Mouse (Mus musculus) forebrain, embryonic 16.5 days (tissue): ENCODE results near the gene Slc23a4. TPM values are rescaled to one million over a fixed set of nuclear protein-coding genes. Genes with fewer than 3 reads are reported as not detected.

ENCODE experiments used
- ATAC-seq: fragments of 200-750 bp; cut with Nextera tagmentation; 2 replicates; pipeline ENCODE4 v1.8.0; 2017; ENCODE audit warnings: mild to moderate bottlenecking, moderate library complexity
- H3K27ac ChIP-seq: fragments of 300-500 bp; sonication (generic); 2 replicates; pipeline ENCODE4 v1.5.1; 2014; ENCODE audit warnings: low read length, control low read depth
- H3K27me3 ChIP-seq: fragments of 300-500 bp; sonication (generic); replicated peaks from 2 replicates; pipeline ENCODE4 v1.6.1; 2014; ENCODE audit warnings: low read length; ENCODE audit not compliant: control insufficient read depth, insufficient read depth
- H3K36me3 ChIP-seq: fragments of 300-500 bp; sonication (generic); 2 replicates; pipeline ENCODE4 v1.6.1; 2014; ENCODE audit not compliant: control insufficient read depth, insufficient read depth
- H3K4me1 ChIP-seq: fragments of 300-500 bp; sonication (generic); replicated peaks from 2 replicates; pipeline ENCODE4 v1.6.1; 2014; ENCODE audit warnings: low read length; ENCODE audit not compliant: control insufficient read depth, insufficient read depth
- H3K4me2 ChIP-seq: fragments of 300-500 bp; sonication (generic); 2 replicates; pipeline ENCODE4 v1.6.1; 2014; ENCODE audit warnings: mild to moderate bottlenecking, low read length, control low read depth
- H3K4me3 ChIP-seq: fragments of 300-500 bp; sonication (generic); replicated peaks from 2 replicates; pipeline ENCODE4 v1.5.1; 2014; ENCODE audit warnings: mild to moderate bottlenecking, low read length, control low read depth
- H3K9ac ChIP-seq: fragments of 300-500 bp; sonication (generic); replicated peaks from 2 replicates; pipeline ENCODE4 v1.6.1; 2014; ENCODE audit warnings: low read depth, low read length, control low read depth
- H3K9me3 ChIP-seq: fragments of 300-500 bp; sonication (generic); 2 replicates; pipeline ENCODE4 v1.6.1; 2016; ENCODE audit warnings: low read length; ENCODE audit not compliant: control insufficient read depth
- whole genome bisulfite sequencing: fragments of 180-500 bp; shearing (Covaris S2); extraction: QIAGEN DNeasy Blood & Tissue Kit; methylation state at CpG from one replicate; pipeline ENCODE4 v1.1.7; 2014; 5-methylcytosine and 5-hydroxymethylcytosine counted together
- polyA plus RNA-seq: library from polyadenylated mRNA; unstranded; fragments of >200 nt; fragmentation: Nextera tagmentation; extraction: Ambion mirVana; gene quantifications from 2 replicates; pipeline ENCODE4 v1.2.1, GENCODE M21; 2015

Slc23a4 gene
- polyA plus RNA-seq, 1 experiment from 2014 or later: 0.85 TPM

GRCm38 (mm10) chr6:34971181-34971580 is 17.0 kb downstream of the Slc23a4 start:
- Histone ChIP-seq H3K27ac (no peak overlapping the region), H3K9me3 (no peaks in the 10 kb centered on the region), H3K4me1 (no peaks in the 10 kb centered on the region), H3K36me3 (no peaks in the 10 kb centered on the region), H3K27me3 (no peaks in the 10 kb centered on the region), H3K4me3 (no peak overlapping the region), H3K4me2 (no peak overlapping the region), H3K9ac (no peak overlapping the region)
- ATAC-seq: no peak
- WGBS: 35% methylated on average over 3 of the region's 3 CpGs

GRCm38 (mm10) chr6:34965819-34966539 is 22.2 kb downstream of the Slc23a4 start:
- no peaks in the 10 kb centered on the region for H3K9me3 ChIP-seq
- H3K4me1 ChIP-seq: no peaks in the 10 kb centered on the region
- H3K4me3 ChIP-seq: no peak overlapping the region
- H3K27me3 ChIP-seq: no peaks in the 10 kb centered on the region
- H3K27ac ChIP-seq: no peak overlapping the region
- no peaks in the 10 kb centered on the region for H3K36me3 ChIP-seq
- no peak overlapping the region for H3K4me2 ChIP-seq
- no peak for ATAC-seq
- WGBS: 89% methylated on average over 6 of the region's 6 CpGs
- H3K9ac ChIP-seq: no peak overlapping the region

- no peak for ATAC-seq
- H3K36me3 ChIP-seq: no peaks in the 10 kb centered on the region
- no peaks in the 10 kb centered on the region for H3K27me3 ChIP-seq
- no peak overlapping the region for H3K4me3 ChIP-seq
- WGBS: 83% methylated on average over 2 of the region's 2 CpGs
- no peak overlapping the region for H3K9ac ChIP-seq
- H3K4me1 ChIP-seq: no peaks in the 10 kb centered on the region
- no peak overlapping the region for H3K27ac ChIP-seq
- no peaks in the 10 kb centered on the region for H3K9me3 ChIP-seq
- H3K4me2 ChIP-seq: no peak overlapping the region
Observed at GRCm38 (mm10) chr6:34964550-34964949, 23.7 kb downstream of the Slc23a4 start.

- Histone ChIP-seq H3K4me1 (peaks cover 6% of the 10 kb centered on the region; the same call in 1 of the 2 replicates), H3K9ac (no peak overlapping the region), H3K4me3 (no peak overlapping the region), H3K27ac (no peak overlapping the region), H3K27me3 (no peaks in the 10 kb centered on the region), H3K36me3 (no peaks in the 10 kb centered on the region), H3K9me3 (no peaks in the 10 kb centered on the region), H3K4me2 (no peak overlapping the region)
- 94% methylated on average over 7 of the region's 7 CpGs for WGBS
- no peak for ATAC-seq
Observed at GRCm38 (mm10) chr6:34959131-34959530, 29.1 kb downstream of the Slc23a4 start.

- peak overlapping the region; percentile 42 for H3K4me2 ChIP-seq
- peaks cover 6% of the 10 kb centered on the region; the same call in 1 of the 2 replicates for H3K4me1 ChIP-seq
- ATAC-seq: no peak
- no peak overlapping the region for H3K4me3 ChIP-seq
- no peak overlapping the region for H3K27ac ChIP-seq
- no peaks in the 10 kb centered on the region for H3K36me3 ChIP-seq
- no peaks in the 10 kb centered on the region for H3K27me3 ChIP-seq
- H3K9ac ChIP-seq: no peak overlapping the region
- WGBS: 35% methylated on average over 8 of the region's 8 CpGs
- no peaks in the 10 kb centered on the region for H3K9me3 ChIP-seq
Observed at GRCm38 (mm10) chr6:34955862-34956241, 32.4 kb downstream of the Slc23a4 start.

GRCm38 (mm10) chr6:34954926-34955861 is 33.0 kb downstream of the Slc23a4 start:
- 51% methylated on average over 18 of the region's 18 CpGs for WGBS
- no peaks in the 10 kb centered on the region for H3K36me3 ChIP-seq
- peak overlapping the region; percentile 42 for H3K4me2 ChIP-seq
- peak overlapping the region; percentile 24 for H3K4me3 ChIP-seq
- peak; percentile 86; the same call in 1 of the 2 replicates for ATAC-seq
- peaks cover 6% of the 10 kb centered on the region; the same call in 1 of the 2 replicates for H3K4me1 ChIP-seq
- no peak overlapping the region for H3K27ac ChIP-seq
- no peaks in the 10 kb centered on the region for H3K9me3 ChIP-seq
- H3K27me3 ChIP-seq: no peaks in the 10 kb centered on the region
- 0 out of 2 replicates have a peak overlapping the region, but pooled peaks have one; percentile 10 for H3K9ac ChIP-seq

- no peaks in the 10 kb centered on the region for H3K36me3 ChIP-seq
- no peaks in the 10 kb centered on the region; the same call in 1 of the 2 replicates for H3K9me3 ChIP-seq
- no peak for ATAC-seq
- H3K4me1 ChIP-seq: peaks cover 6% of the 10 kb centered on the region
- no peak overlapping the region for H3K4me3 ChIP-seq
- H3K4me2 ChIP-seq: no peak overlapping the region
- H3K27me3 ChIP-seq: no peaks in the 10 kb centered on the region
- H3K27ac ChIP-seq: no peak overlapping the region
- 67% methylated on average over 7 of the region's 7 CpGs for WGBS
- H3K9ac ChIP-seq: no peak overlapping the region
Observed at GRCm38 (mm10) chr6:34951956-34952667, 36.1 kb downstream of the Slc23a4 start.

GRCm38 (mm10) chr6:34951518-34951917 is 36.7 kb downstream of the Slc23a4 start:
- Histone ChIP-seq H3K4me1 (peaks cover 6% of the 10 kb centered on the region), H3K27ac (no peak overlapping the region), H3K27me3 (no peaks in the 10 kb centered on the region), H3K4me3 (no peak overlapping the region), H3K36me3 (no peaks in the 10 kb centered on the region), H3K9me3 (no peaks in the 10 kb centered on the region; the same call in 1 of the 2 replicates), H3K9ac (no peak overlapping the region), H3K4me2 (no peak overlapping the region)
- no peak for ATAC-seq
- WGBS: 85% methylated on average over 7 of the region's 7 CpGs

GRCm38 (mm10) chr6:34948461-34948860 is 39.7 kb downstream of the Slc23a4 start:
- Histone ChIP-seq H3K4me2 (peak overlapping the region; percentile 43), H3K36me3 (no peaks in the 10 kb centered on the region), H3K4me3 (peak overlapping the region; percentile 24), H3K27ac (no peak overlapping the region), H3K4me1 (no peaks in the 10 kb centered on the region; the same call in 1 of the 2 replicates), H3K9me3 (no peaks in the 10 kb centered on the region; the same call in 1 of the 2 replicates), H3K9ac (no peak overlapping the region), H3K27me3 (no peaks in the 10 kb centered on the region)
- ATAC-seq: peak; percentile 63
- 16% methylated on average over 11 of the region's 11 CpGs for WGBS
